Mouse (Mus musculus): ENCODE results near the gene Camk2g. TPM values are rescaled to one million over a fixed set of nuclear protein-coding genes. Genes with fewer than 3 reads are reported as not detected.

Gene Camk2g
- polyA plus RNA-seq, 1 experiment: 287 TPM

GRCm38 (mm10) chr14:20831141-20831910 lies 37.4 kb upstream of the Camk2g start:
- Histone ChIP-seq H3K4me3 (ENCODE audit: insufficient read depth, low read length) (no peak overlapping the region), H3K4me1 (ENCODE audit: control insufficient read depth, insufficient read depth, low read length) (peaks cover 6% of the 10 kb centered on the region), H3K27ac (ENCODE audit: insufficient read depth, low read length) (no peak overlapping the region)
- TF ChIP-seq POLR2A (IDR thresholded peaks at IDR 0.05; ENCODE audit: extremely low read depth, insufficient read depth, low read length) (no peak), CTCF (IDR thresholded peaks at IDR 0.05; ENCODE audit: extremely low read depth, insufficient read depth, low read length) (no peak)

- Histone ChIP-seq H3K4me1 (ENCODE audit: control insufficient read depth, insufficient read depth, low read length) (peaks cover 6% of the 10 kb centered on the region), H3K4me3 (ENCODE audit: insufficient read depth, low read length) (no peak overlapping the region), H3K27ac (ENCODE audit: insufficient read depth, low read length) (peak overlapping the region; percentile 42; the same call in 1 of the 2 replicates)
- TF ChIP-seq CTCF (IDR thresholded peaks at IDR 0.05; ENCODE audit: extremely low read depth, insufficient read depth, low read length) (no peak), POLR2A (IDR thresholded peaks at IDR 0.05; ENCODE audit: extremely low read depth, insufficient read depth, low read length) (no peak)
These were observed 35.9 kb upstream of the Camk2g start for GRCm38 (mm10) chr14:20829523-20830366.

- Histone ChIP-seq H3K4me3 (ENCODE audit: insufficient read depth, low read length) (no peak overlapping the region), H3K27ac (ENCODE audit: insufficient read depth, low read length) (no peak overlapping the region), H3K4me1 (ENCODE audit: control insufficient read depth, insufficient read depth, low read length) (peaks cover 4% of the 10 kb centered on the region)
- no peak for TF ChIP-seq CTCF (IDR thresholded peaks at IDR 0.05; ENCODE audit: extremely low read depth, insufficient read depth, low read length)
- TF ChIP-seq POLR2A (IDR thresholded peaks at IDR 0.05; ENCODE audit: extremely low read depth, insufficient read depth, low read length): no peak
These were observed 34.6 kb upstream of the Camk2g start for GRCm38 (mm10) chr14:20828524-20828923.

- Histone ChIP-seq H3K27ac (ENCODE audit: insufficient read depth, low read length) (no peak overlapping the region), H3K4me3 (ENCODE audit: insufficient read depth, low read length) (no peak overlapping the region), H3K4me1 (ENCODE audit: control insufficient read depth, insufficient read depth, low read length) (peaks cover 3% of the 10 kb centered on the region)
- TF ChIP-seq POLR2A (IDR thresholded peaks at IDR 0.05; ENCODE audit: extremely low read depth, insufficient read depth, low read length) (no peak), CTCF (IDR thresholded peaks at IDR 0.05; ENCODE audit: extremely low read depth, insufficient read depth, low read length) (no peak)
These were observed 33.6 kb upstream of the Camk2g start for GRCm38 (mm10) chr14:20827491-20827890.

- no peak overlapping the region for H3K4me3 ChIP-seq (ENCODE audit: insufficient read depth, low read length)
- no peak for TF ChIP-seq CTCF (IDR thresholded peaks at IDR 0.05; ENCODE audit: extremely low read depth, insufficient read depth, low read length)
- no peak for TF ChIP-seq POLR2A (IDR thresholded peaks at IDR 0.05; ENCODE audit: extremely low read depth, insufficient read depth, low read length)
- H3K4me1 ChIP-seq (ENCODE audit: control insufficient read depth, insufficient read depth, low read length): peaks cover 2% of the 10 kb centered on the region
- no peak overlapping the region for H3K27ac ChIP-seq (ENCODE audit: insufficient read depth, low read length)
These were observed 33.2 kb upstream of the Camk2g start for GRCm38 (mm10) chr14:20827061-20827460.

- Histone ChIP-seq H3K4me1 (ENCODE audit: control insufficient read depth, insufficient read depth, low read length) (no peaks in the 10 kb centered on the region), H3K27ac (ENCODE audit: insufficient read depth, low read length) (no peak overlapping the region), H3K4me3 (ENCODE audit: insufficient read depth, low read length) (no peak overlapping the region)
- TF ChIP-seq POLR2A (IDR thresholded peaks at IDR 0.05; ENCODE audit: extremely low read depth, insufficient read depth, low read length) (no peak), CTCF (IDR thresholded peaks at IDR 0.05; ENCODE audit: extremely low read depth, insufficient read depth, low read length) (no peak)
These were observed 31.6 kb upstream of the Camk2g start for GRCm38 (mm10) chr14:20825516-20825915.

GRCm38 (mm10) chr14:20824517-20824916 lies 30.6 kb upstream of the Camk2g start:
- Histone ChIP-seq H3K27ac (ENCODE audit: insufficient read depth, low read length) (no peak overlapping the region), H3K4me1 (ENCODE audit: control insufficient read depth, insufficient read depth, low read length) (no peaks in the 10 kb centered on the region), H3K4me3 (ENCODE audit: insufficient read depth, low read length) (no peak overlapping the region)
- TF ChIP-seq POLR2A (IDR thresholded peaks at IDR 0.05; ENCODE audit: extremely low read depth, insufficient read depth, low read length) (no peak), CTCF (IDR thresholded peaks at IDR 0.05; ENCODE audit: extremely low read depth, insufficient read depth, low read length) (no peak)

- Histone ChIP-seq H3K4me3 (ENCODE audit: insufficient read depth, low read length) (no peak overlapping the region), H3K27ac (ENCODE audit: insufficient read depth, low read length) (no peak overlapping the region), H3K4me1 (ENCODE audit: control insufficient read depth, insufficient read depth, low read length) (no peaks in the 10 kb centered on the region)
- TF ChIP-seq CTCF (IDR thresholded peaks at IDR 0.05; ENCODE audit: extremely low read depth, insufficient read depth, low read length) (no peak), POLR2A (IDR thresholded peaks at IDR 0.05; ENCODE audit: extremely low read depth, insufficient read depth, low read length) (no peak)
These were observed 21.6 kb upstream of the Camk2g start for GRCm38 (mm10) chr14:20815448-20815847.

- no peak overlapping the region for H3K27ac ChIP-seq (ENCODE audit: insufficient read depth, low read length)
- TF ChIP-seq CTCF (IDR thresholded peaks at IDR 0.05; ENCODE audit: extremely low read depth, insufficient read depth, low read length) (no peak), POLR2A (IDR thresholded peaks at IDR 0.05; ENCODE audit: extremely low read depth, insufficient read depth, low read length) (no peak)
- no peak overlapping the region for H3K4me3 ChIP-seq (ENCODE audit: insufficient read depth, low read length)
- peaks cover 1% of the 10 kb centered on the region; the same call in 1 of the 2 replicates for H3K4me1 ChIP-seq (ENCODE audit: control insufficient read depth, insufficient read depth, low read length)
These were observed 18.0 kb upstream of the Camk2g start for GRCm38 (mm10) chr14:20811779-20812406.

Measured in cortical plate, adult 2 months (tissue).